Mouse (Mus musculus): ENCODE data around the gene Endou.

Gene Endou

GRCm38 (mm10) chr15:97754476-97754875, 23.3 kb upstream of the Endou start:
- no peak for DNase-seq

DNA sequence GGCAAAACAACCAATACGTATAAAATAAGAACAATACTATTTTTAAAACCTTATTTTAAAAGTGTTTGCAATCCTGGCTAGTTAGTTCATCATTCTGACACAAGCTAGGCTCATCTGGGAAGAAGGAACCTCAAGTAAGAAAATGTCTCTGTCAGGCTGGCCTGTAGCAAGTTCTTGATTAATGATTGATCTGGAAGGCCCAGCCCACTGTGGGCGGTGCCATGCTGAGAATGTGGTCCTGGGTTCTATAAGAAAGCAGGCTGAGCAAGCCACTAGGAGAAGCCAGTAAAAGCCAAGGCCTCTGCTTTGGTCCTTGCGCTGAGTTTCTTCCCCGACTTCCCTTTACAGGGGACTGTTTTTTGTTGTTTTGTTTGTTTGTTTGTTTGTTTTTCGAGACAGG, 21.4 kb upstream of the Endou start:
- peak in 1 of 2 experiments; percentile 72 for DNase-seq

- no peak for DNase-seq
These were observed 20.5 kb upstream of the Endou start for GRCm38 (mm10) chr15:97751676-97752075.

DNA sequence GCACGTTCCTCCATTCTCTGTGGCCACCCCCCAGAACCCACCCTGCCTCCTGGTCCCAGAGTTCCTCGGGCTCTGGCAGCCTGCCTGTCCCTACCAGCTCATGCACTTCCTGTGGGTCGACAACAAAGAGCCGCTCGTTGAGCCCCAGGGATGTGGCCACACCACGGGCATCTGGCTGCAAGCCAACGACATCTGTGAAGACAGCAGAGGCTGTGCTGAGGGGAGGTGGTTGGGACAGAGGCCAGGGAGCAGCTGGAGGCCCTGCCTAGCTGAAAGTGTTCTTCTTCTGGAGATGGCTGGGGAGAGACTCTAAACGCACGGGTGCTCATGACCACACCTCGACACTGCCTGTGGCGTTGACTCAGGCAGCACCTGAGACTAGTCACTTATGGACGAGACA, 19.6 kb upstream of the Endou start:
- peak; percentile 72 to 73 for DNase-seq

DNA sequence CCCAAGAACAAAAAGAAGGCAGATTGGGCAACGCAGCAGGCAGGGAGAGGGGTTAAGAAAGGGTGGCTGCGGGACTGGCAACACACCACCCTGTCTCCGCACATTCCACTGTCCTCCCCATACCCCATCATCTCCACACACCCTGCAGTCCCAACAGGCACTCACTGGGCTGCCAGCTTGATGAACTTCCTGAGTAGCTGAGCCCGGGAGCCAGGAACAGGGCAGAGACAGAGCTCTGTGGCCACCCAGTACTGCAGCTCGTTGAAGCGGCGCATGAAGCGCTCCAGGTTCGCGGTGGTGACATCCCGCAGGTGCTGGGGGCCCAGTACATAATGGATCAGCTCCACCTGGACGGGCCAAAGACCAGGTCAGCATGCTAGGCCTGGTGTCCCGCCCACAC, 18.7 kb upstream of the Endou start:
- no peak for DNase-seq

DNA sequence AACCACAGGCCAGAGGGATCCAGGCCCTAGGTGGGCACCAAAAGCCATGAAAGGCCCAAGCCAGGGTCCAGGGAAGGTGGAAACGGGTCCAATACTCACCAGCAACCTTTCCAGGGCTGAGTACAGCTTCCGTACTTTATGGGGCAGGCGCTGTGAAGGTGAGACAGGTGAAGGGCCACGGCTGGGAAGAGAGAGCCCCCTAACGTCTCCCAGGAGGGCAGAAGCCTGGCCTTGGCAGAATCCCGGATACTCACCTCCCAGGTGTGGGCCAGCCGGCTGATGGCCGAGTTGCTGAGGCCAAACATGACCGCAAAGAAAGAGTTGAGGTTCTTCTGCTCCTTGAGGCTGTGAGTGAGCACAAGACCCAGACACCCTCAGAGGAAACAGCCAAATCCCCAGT, 18.3 kb upstream of the Endou start:
- no peak for DNase-seq

DNA sequence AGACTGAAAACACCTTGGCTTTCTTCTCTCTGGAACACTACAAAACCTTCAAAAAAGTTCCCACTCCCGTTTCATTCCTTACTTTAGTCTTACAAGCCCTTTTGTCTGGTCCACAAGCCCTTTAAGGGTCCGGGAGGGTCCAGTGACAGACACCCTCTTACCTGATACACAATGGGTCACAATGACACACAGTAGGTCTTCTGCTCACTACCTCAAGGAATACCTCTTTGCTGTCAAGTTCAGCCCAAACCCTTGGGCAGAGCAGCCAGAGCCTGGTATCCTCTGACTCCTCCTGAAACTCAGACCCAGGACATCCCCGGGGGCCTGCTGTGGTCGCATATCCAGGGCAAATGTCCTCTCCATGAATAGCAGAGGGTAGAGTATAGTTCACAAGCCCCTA, 17.8 kb upstream of the Endou start:
- DNase-seq, result no peak

DNA sequence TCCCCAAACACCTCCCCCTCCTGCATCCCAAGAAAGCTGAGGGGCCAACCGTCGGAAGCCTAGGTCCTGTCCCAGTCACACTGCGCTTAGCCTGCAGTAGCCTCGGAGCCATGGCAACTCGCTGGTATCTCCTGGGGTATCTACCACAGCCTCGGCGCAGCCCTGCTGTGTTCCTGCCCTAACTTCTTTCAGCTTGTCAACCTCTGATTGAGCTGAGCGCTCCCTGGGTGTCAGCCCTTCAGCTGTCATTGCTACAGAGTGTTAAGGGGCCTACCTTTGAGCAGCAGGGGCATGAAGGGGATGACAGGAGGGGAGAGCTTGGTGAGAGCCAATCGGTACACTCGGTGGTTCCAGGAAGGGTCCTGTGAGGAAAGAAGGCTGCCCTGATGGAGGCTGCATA, 17.2 kb upstream of the Endou start:
- no peak for DNase-seq

- no peak for DNase-seq
These were observed 16.3 kb upstream of the Endou start for GRCm38 (mm10) chr15:97747486-97747885.

DNA sequence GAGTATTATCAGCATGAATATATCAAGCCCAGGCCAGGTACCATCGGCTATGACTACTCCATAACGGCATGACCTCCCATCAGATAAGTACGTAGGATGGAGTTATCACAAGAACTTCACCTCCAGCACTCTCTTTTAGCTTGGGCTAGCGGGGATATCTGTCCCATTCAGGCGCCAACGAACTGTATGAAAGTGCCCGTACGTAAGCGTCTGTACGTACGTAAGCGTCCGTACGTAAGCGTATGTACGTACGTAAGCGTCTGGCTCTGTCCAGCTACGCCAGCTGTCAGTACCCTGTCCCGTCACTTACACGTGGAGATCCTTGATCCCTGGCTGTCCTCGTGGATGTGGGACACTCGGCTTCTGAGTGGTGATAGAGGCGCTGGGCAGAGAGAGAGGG, 15.6 kb upstream of the Endou start:
- DNase-seq, result no peak

DNA sequence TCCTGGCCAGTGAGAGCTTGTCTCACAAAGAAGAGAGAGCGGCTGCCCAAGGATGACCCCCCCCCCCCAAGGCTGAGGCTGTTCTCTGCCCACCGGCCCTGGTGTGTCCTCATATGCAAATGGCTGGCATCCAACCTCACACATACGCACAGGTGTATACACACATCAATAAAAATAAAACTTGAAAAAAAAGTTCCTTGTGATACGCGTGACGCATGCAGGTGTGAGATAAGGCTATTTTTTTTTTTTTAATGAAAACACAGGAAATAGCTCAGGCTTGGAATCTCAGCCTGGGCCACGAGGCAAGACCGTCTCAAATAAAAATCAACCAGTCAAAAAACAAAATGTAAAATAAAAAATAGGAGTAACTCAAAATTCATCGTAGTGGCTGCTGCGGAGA, 15.1 kb upstream of the Endou start:
- DNase-seq, result no peak

- DNase-seq, result peak; percentile 87 to 90
These were observed 14.2 kb upstream of the Endou start for GRCm38 (mm10) chr15:97745331-97745730.

GRCm38 (mm10) chr15:97744930-97745329, 13.8 kb upstream of the Endou start:
- no peak for DNase-seq

GRCm38 (mm10) chr15:97743961-97744525, 12.9 kb upstream of the Endou start:
- no peak for DNase-seq

DNA sequence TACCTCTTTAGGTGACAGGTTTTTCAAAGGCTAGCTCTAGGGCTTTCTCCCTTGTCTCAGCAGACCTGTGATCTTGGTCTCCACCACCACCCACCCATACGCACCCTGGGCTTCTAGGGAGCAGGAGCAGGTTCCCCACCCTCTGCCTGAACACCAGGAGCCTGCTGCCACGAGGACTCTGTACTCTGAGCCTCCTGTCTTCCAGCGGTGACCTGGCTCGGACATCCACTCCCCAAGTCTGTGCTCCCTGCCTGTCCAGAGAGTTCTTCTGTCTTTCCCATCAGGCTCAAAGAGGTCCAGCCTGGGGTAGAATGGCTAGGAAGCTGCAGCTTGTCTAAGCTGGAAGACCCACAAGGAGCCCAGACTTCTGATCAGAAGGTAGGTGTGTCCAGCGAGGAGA, 12.1 kb upstream of the Endou start:
- DNase-seq, result peak in 1 of 2 experiments; percentile 43

DNA sequence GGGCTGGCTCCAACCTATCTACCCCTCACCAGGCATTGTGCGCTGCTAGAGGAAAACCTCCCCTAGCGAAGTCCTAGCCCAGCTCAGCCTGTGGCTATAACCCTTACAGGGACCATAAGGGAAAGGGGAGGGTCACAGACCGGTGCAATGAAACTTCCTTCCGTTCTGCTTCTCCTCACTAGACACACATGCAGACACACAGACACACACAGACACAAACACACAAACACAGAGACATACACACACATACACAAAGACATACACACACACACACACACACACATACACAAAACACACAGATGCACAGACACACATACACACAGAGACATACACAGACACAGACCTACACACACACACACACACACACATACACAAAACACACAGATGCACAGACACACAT, 11.5 kb upstream of the Endou start:
- no peak for DNase-seq

- no peak for DNase-seq
These were observed 10.9 kb upstream of the Endou start for GRCm38 (mm10) chr15:97742074-97742473.

GRCm38 (mm10) chr15:97741662-97742061, 10.5 kb upstream of the Endou start:
- no peak for DNase-seq

DNA sequence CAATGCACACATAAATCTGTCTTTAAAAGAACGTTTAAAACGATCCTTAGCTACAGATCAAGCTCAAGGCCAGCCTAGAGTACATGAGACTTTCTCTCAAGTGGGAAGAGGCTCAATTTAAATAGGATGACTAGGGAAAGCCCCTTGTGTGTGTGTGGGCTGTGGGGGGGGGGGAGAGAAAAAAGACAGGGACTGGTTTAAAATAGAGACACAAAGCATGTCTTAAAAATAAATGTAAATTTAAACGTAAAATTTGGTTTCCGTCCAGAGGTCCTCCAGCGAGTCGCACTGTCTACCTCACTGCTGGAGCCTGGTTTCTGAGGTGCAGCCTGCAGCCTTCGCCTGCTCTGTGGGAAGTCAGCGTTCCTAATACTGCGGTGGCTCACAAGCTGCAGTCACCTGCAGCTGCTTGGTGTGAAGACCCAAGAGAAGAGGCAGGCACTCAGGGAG, 9.2 kb upstream of the Endou start:
- no peak for DNase-seq

- no peak for DNase-seq
These were observed 7.8 kb upstream of the Endou start for GRCm38 (mm10) chr15:97738923-97739322.

DNA sequence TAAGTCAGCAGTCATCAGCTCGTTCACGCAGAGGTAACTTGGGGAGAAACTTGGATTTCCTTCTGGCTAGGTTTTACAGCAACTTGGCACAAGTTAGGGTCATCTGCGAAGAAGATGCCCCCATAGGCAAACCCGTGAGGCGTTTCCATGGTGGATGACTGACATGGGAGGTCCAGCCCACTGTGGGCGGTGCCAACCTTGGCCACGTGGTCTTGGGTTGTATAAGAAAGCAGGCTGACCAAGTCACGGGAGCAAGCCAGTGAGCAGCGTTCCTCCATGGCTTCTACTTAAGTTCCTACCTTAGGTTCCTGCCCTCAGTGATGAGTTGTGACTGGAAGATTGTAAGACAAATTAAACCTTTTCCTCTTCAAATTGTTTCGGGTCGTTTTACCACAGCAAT, 849 bp upstream of the Endou start:
- DNase-seq, result no peak

DNA sequence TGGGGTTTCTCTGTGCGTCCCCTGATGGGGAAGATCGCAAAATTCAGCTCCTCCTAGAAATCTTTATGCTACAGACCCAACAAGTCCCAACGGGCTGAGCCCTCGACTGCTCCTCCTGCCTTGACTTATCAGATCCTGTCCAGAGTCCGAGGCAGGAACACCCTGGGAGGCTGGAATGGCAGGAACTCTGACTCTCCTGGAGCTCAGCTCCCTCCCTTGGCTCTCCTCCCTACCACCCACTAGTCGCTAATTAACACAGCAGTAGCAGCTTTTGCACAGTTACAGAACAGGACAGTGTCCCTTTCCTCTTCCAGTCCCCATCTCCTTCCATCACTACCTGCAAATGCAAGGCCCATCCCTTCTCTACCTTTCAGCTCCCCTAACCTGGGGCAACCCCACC, 774 bp downstream of the Endou start:
- DNase-seq, result peak; percentile 75 to 76

DNA sequence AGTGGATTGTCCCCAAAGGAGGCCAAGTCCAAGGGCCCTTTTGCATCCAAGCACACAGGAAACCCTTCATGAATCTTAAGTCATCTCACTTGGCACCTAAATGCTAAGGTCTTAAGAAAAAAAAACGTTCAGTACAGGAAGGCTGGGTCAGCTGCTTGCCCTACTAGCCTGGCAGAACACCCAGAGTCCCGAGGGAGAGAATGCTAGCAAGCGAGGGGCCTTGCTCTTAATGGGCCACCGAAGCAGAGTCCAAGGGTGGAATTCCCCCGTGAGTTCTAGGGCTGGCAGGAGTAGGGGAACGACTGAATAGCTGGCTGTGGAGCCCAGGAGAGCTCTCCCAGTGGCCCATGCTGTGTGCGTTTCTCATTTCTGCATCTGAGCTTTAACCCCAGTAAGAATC, 2.3 kb downstream of the Endou start:
- peak; percentile 73 to 81 for DNase-seq

DNA sequence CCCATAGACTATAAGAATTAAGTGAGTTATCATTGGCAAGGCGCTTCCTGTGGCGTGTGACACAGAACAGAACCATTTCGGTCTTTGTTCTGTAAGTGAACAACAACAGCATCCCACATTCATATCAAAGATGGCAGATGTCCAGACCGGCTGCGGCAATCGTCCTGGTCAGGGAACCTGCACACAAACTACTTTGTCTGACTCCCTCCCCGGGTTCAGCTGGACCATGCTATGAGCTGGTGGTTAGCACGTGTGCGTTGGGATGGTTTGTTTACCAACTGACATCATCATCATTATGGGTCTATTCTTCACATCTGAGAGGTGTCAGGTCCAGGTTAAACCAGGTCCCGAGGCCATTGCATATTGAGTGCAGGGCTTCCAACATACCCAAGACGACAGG, 2.7 kb downstream of the Endou start:
- DNase-seq, result no peak

DNA sequence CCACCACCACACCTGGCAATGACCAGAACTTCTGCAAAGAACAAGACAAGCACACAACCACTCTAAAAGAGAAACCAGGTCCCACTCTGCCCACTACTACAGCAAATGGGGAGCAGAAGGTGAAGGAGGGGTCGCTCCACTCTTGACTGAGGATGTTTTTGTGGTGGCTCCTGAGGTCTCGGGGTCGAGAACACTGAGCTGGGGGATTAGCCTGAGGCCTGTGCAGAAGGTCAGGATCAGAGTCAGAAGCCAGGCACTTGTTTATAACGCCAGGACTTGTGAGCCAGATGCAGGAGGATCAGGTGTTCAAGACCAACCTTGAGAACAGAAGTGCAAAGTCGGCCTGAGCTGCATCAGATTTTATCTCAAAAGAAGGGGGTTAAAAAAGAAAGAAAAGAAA, 3.6 kb downstream of the Endou start:
- DNase-seq, result no peak

GRCm38 (mm10) chr15:97727048-97727447, 4.1 kb downstream of the Endou start:
- no peak for DNase-seq

Measured in kidney, adult 8-10 months (tissue).